Mouse (Mus musculus) olfactory bulb, adult 2 months (tissue): ENCODE results near the gene Dok1. TPM values are rescaled to one million over a fixed set of nuclear protein-coding genes. Genes with fewer than 3 reads are reported as not detected.

Source experiments
- H3K27ac ChIP-seq: fragments of 200-500 bp; 2 replicates; pipeline ENCODE4 v1.5.1; 2012; ENCODE audit warnings: low read depth, low read length; ENCODE audit not compliant: insufficient read depth
- H3K4me1 ChIP-seq: fragments of 200-500 bp; 2 replicates; pipeline ENCODE4 v1.6.1; 2012; ENCODE audit warnings: low read length; ENCODE audit not compliant: control insufficient read depth, insufficient read depth
- H3K4me3 ChIP-seq: fragments of 200-500 bp; 2 replicates; pipeline ENCODE4 v1.5.1; 2012; ENCODE audit warnings: mild to moderate bottlenecking, low read depth, low read length, moderate library complexity; ENCODE audit not compliant: insufficient read depth
- CTCF ChIP-seq: fragments of 200-500 bp; IDR thresholded peaks from 2 replicates; pipeline ENCODE4 v1.5.1; 2012; ENCODE audit warnings: low read depth, mild to moderate bottlenecking, low read length, moderate library complexity; ENCODE audit not compliant: insufficient read depth
- POLR2A ChIP-seq: fragments of 200-500 bp; IDR thresholded peaks from 2 replicates; pipeline ENCODE4 v1.6.1; 2012; ENCODE audit warnings: mild to moderate bottlenecking, low read depth, low read length, moderate library complexity; ENCODE audit not compliant: insufficient read depth
- WGBS: fragments of 180-500 bp; shearing (Covaris S2); methylation state at CpG from one replicate; pipeline ENCODE4 v1.1.7; 2018; 5-methylcytosine and 5-hydroxymethylcytosine counted together
- polyA plus RNA-seq: library from polyadenylated mRNA; stranded (reverse); fragments of >200 nt; gene quantifications from 2 replicates; pipeline ENCODE4 v1.2.4, GENCODE M21; 2012; ENCODE audit warnings: low replicate concordance; ENCODE audit not compliant: missing spikeins, insufficient read depth, insufficient read length

Dok1 gene
- polyA plus RNA-seq, 1 experiment = not detected

- no peak for TF ChIP-seq CTCF
- TF ChIP-seq POLR2A = no peak
- WGBS = 3% methylated on average over 26 of the region's 26 CpGs
- H3K27ac ChIP-seq = no peak overlapping the region
- H3K4me3 ChIP-seq = peak overlapping the region; percentile 82
- peaks cover 20% of the 10 kb centered on the region for H3K4me1 ChIP-seq
Observed at GRCm38 (mm10) chr6:83053136-83053960, 20.1 kb upstream of the Dok1 start.

- TF ChIP-seq POLR2A = no peak
- TF ChIP-seq CTCF = no peak
- H3K4me3 ChIP-seq = no peak overlapping the region
- H3K4me1 ChIP-seq = peaks cover 11% of the 10 kb centered on the region; the same call in 1 of the 2 replicates
- WGBS = 72% methylated on average over 10 of the region's 10 CpGs
- H3K27ac ChIP-seq = no peak overlapping the region
Observed at GRCm38 (mm10) chr6:83049367-83049766, 16.1 kb upstream of the Dok1 start.

DNA sequence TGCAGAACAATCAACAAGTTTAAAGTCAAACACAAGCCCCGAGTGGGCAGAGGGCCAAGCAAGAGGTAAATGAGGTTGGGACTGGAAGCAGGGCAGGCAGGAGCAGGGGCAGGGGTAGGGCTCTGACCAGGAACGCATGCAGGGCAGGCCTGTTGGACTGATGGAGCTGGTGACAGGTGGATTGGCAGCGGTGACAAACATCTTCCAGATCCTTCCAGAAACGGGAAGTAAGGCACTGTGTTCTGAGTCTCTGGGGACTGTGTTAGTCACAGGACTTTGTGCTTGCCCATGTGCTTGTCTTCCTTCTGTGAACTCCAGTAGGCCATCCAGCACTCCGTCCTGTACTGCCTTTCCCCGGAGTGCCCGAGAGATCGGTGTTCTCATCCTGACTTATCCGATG, 11.5 kb upstream of the Dok1 start:
- 75% methylated on average over 9 of the region's 9 CpGs for WGBS
- no peak overlapping the region for H3K27ac ChIP-seq
- no peak overlapping the region for H3K4me3 ChIP-seq
- no peaks in the 10 kb centered on the region for H3K4me1 ChIP-seq
- TF ChIP-seq POLR2A = no peak
- TF ChIP-seq CTCF = no peak

- TF ChIP-seq CTCF (no peak), POLR2A (no peak)
- H3K4me3 ChIP-seq = no peak overlapping the region
- H3K4me1 ChIP-seq = no peaks in the 10 kb centered on the region
- H3K27ac ChIP-seq = no peak overlapping the region
- WGBS = 92% methylated on average over 5 of the region's 5 CpGs
Observed at GRCm38 (mm10) chr6:83043993-83044392, 10.7 kb upstream of the Dok1 start.

GRCm38 (mm10) chr6:83043561-83043960, 10.3 kb upstream of the Dok1 start:
- WGBS = 77% methylated on average over 6 of the region's 6 CpGs
- TF ChIP-seq CTCF (no peak), POLR2A (no peak)
- no peak overlapping the region for H3K27ac ChIP-seq
- peaks cover 3% of the 10 kb centered on the region for H3K4me1 ChIP-seq
- H3K4me3 ChIP-seq = no peak overlapping the region

DNA sequence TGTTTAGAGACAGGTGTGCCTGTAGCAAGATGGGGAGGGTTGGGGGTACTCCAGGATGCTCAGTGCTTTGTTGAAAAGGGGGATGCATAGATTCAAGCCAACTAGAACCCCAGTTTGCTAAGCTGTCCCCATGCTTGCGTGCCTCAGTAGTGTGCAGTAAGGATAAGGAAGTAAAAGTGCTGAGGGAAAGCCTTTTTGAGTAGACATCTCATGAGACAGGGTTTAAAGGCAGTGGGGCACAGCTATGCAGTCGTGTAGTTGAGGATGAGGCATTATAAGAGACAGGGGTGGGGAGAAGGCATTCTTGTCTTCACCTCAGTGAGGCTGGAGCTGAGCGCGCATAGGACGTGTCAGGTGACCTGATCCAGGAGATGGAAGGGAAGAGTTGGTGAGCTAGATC, 7.3 kb upstream of the Dok1 start:
- TF ChIP-seq CTCF (no peak), POLR2A (no peak)
- no peak overlapping the region for H3K4me3 ChIP-seq
- peaks cover 9% of the 10 kb centered on the region for H3K4me1 ChIP-seq
- no peak overlapping the region for H3K27ac ChIP-seq
- WGBS = 86% methylated on average over 5 of the region's 5 CpGs

DNA sequence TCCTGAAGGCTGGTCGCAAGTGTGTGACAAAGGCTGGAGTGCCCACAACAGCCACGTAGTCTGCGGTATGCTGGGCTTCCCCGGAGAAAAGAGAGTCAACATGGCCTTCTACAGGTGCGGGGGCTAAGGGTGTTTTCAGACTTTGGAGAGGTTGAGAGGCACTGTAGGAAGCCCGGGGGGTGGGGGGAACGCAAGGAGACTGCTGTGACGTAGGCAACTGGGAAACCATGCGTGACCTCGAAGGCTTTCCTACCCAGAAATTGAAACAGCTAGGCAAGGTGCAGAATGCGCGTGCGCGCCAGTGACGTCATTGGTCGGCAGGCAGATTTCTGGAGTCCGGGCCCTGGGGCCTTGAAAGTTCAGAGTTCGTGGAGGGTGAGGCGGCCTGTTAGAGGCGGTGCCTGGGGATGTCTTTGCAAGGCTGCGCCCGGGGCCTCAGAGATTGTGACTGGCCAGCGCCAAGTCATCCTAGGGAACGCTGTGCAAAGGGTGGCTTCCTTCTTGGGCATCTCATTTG, 5.3 kb upstream of the Dok1 start:
- TF ChIP-seq POLR2A (no peak), CTCF (no peak)
- WGBS = 17% methylated on average over 24 of the region's 24 CpGs
- H3K27ac ChIP-seq = no peak overlapping the region
- H3K4me1 ChIP-seq = peaks cover 14% of the 10 kb centered on the region
- peak overlapping the region; percentile 28 for H3K4me3 ChIP-seq

- Histone ChIP-seq H3K4me3 (no peak overlapping the region), H3K4me1 (peaks cover 25% of the 10 kb centered on the region), H3K27ac (no peak overlapping the region)
- 89% methylated on average over 8 of the region's 8 CpGs for WGBS
- no peak for TF ChIP-seq POLR2A
- TF ChIP-seq CTCF = no peak
Observed at GRCm38 (mm10) chr6:83037188-83037587, 3.9 kb upstream of the Dok1 start.

DNA sequence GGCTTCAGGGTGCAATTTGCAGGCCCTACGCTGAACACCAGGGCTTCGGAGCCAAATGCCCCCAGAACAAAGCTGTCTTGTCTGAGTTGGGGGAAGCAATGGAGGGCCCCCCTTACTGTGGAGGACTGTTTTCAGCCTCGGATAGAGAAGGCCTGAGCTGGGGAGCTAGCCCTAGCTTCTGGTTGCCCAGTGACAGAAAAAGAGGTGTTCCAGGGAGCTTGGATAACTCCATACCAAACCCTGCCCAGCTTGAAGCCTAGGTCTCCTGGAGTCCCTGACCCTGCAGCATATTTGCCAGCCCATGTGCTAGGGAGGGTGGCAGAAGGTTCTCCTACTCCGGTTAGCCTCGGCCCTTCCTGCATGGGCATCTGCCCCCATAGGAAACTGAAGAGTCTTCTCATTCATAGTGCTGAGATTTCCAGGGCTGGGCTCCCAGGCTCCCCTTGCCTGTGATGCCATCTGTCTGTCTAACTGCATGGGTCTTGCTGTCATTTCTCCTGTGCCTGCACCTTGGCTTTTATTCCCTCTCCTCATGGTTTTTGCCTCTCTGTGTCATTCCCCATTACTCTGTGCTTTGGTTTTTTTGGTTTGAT, 1.3 kb upstream of the Dok1 start:
- Histone ChIP-seq H3K27ac (no peak overlapping the region), H3K4me3 (peak overlapping the region; percentile 35; the same call in 1 of the 2 replicates), H3K4me1 (peaks cover 25% of the 10 kb centered on the region)
- no peak for TF ChIP-seq POLR2A
- no peak for TF ChIP-seq CTCF
- WGBS = 42% methylated on average over 5 of the region's 5 CpGs
